Mouse (Mus musculus) CH12.LX (cell line): Measurements from ENCODE around the gene Gm28048.

Experiments used
- CHD1 ChIP-seq: IDR thresholded peaks from 2 replicates; pipeline ENCODE4 v1.6.1; 2012; ENCODE audit warnings: low read depth, low read length, improper control_type of control experiment, inconsistent platforms
- CHD2 ChIP-seq: IDR thresholded peaks from 2 replicates; pipeline ENCODE4 v1.6.1; 2011; ENCODE audit warnings: low read length, improper control_type of control experiment
- CTCF ChIP-seq, 2 experiments: IDR thresholded peaks in 1 of 2; conservative IDR thresholded peaks in 1 of 2; 2 replicates each; pipeline ENCODE4 v1.5.1; 2011 to 2012; ENCODE audit warnings: low read depth in 2 of 2, low read length in 2 of 2, improper control_type of control experiment in 1 of 2, inconsistent platforms in 1 of 2, mild to moderate bottlenecking in 1 of 2, moderate library complexity in 1 of 2
- ELF1 ChIP-seq: IDR thresholded peaks from 2 replicates; pipeline ENCODE4 v1.6.1; 2014; ENCODE audit warnings: low read depth, mild to moderate bottlenecking, inconsistent platforms, low read length, improper control_type of control experiment
- HCFC1 ChIP-seq: IDR thresholded peaks from 2 replicates; pipeline ENCODE4 v1.6.1; 2012; ENCODE audit warnings: low read depth, mild to moderate bottlenecking, inconsistent platforms, low read length, improper control_type of control experiment
- MAX ChIP-seq: IDR thresholded peaks from 2 replicates; pipeline ENCODE4 v1.6.1; 2011; ENCODE audit warnings: low read length, improper control_type of control experiment
- MXI1 ChIP-seq: IDR thresholded peaks from 2 replicates; pipeline ENCODE4 v1.6.1; 2011; ENCODE audit warnings: mild to moderate bottlenecking, low read depth, low read length, improper control_type of control experiment
- NELFE ChIP-seq: IDR thresholded peaks from 2 replicates; pipeline ENCODE4 v1.6.1; 2011; ENCODE audit warnings: low read depth, low read length, improper control_type of control experiment
- NRF1 ChIP-seq: IDR thresholded peaks from 2 replicates; pipeline ENCODE4 v1.6.1; 2014; ENCODE audit warnings: low read depth, mild to moderate bottlenecking, inconsistent platforms, low read length, improper control_type of control experiment, moderate library complexity
- POLR2A ChIP-seq: IDR thresholded peaks from 2 replicates; pipeline ENCODE4 v1.6.1; 2011; ENCODE audit warnings: low read depth, mild to moderate bottlenecking, improper control_type of control experiment, low read length
- SIN3A ChIP-seq: IDR thresholded peaks from 2 replicates; pipeline ENCODE4 v1.6.1; 2012; ENCODE audit warnings: low read length, improper control_type of control experiment, inconsistent platforms
- SMC3 ChIP-seq: IDR thresholded peaks from 2 replicates; pipeline ENCODE4 v1.6.1; 2011; ENCODE audit warnings: low read depth, low read length, improper control_type of control experiment
- ZNF384 ChIP-seq: IDR thresholded peaks from 2 replicates; pipeline ENCODE4 v1.6.1; 2012; ENCODE audit warnings: low read depth, low read length, improper control_type of control experiment, inconsistent platforms

GRCm38 (mm10) chr11:22791726-22792125 lies 190.2 kb downstream of the Gm28048 start:
- TF ChIP-seq POLR2A, result no peak
- TF ChIP-seq HCFC1, result no peak
- no peak for TF ChIP-seq SIN3A
- TF ChIP-seq NELFE, result no peak
- no peak for TF ChIP-seq CHD1
- no peak for TF ChIP-seq CTCF (conservative IDR thresholded peaks at IDR 0.05 in 1 of 2, IDR thresholded peaks at IDR 0.05 in 1 of 2; ENCODE audit: low read depth in 2 of 2, low read length in 2 of 2)
- TF ChIP-seq NRF1, result no peak
- TF ChIP-seq MAX, result no peak
- TF ChIP-seq MXI1, result 0 out of 2 replicates have a peak, but pooled peaks have one; percentile 11
- TF ChIP-seq ZNF384, result no peak
- TF ChIP-seq SMC3, result no peak
- TF ChIP-seq CHD2, result no peak
- TF ChIP-seq ELF1, result no peak
